Mouse (Mus musculus) retina, embryonic 14.5 days (tissue): Measurements from ENCODE around the gene Vtn.
A peak's percentile ranks its signal among the peaks of the same experiment; 100 is the strongest.

Source experiments
- DNase-seq: peaks from one replicate; pipeline ENCODE4 v3.0.0-alpha.2; 2015; ENCODE audit warnings: low spot score

The Vtn gene

DNA sequence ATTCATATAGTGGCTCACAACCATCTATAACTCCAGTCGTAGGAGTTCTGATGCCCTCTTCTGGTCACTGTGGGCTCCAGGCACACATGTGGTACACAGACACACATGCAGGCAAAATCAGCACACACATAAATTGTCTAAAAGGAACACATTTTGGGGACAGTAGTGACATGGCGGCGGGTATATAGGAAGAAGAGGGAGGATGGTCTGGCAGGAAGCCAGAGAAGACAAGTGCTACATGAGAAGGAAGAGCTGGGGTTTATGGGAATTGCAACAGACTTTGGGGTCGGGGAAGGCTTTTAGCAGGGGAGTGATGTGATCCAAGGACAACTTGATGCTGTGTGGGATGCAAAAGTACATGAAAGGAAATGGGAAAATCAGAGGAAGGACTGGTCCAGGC lies 35.6 kb downstream of the Vtn start:
- DNase-seq: no peak

DNA sequence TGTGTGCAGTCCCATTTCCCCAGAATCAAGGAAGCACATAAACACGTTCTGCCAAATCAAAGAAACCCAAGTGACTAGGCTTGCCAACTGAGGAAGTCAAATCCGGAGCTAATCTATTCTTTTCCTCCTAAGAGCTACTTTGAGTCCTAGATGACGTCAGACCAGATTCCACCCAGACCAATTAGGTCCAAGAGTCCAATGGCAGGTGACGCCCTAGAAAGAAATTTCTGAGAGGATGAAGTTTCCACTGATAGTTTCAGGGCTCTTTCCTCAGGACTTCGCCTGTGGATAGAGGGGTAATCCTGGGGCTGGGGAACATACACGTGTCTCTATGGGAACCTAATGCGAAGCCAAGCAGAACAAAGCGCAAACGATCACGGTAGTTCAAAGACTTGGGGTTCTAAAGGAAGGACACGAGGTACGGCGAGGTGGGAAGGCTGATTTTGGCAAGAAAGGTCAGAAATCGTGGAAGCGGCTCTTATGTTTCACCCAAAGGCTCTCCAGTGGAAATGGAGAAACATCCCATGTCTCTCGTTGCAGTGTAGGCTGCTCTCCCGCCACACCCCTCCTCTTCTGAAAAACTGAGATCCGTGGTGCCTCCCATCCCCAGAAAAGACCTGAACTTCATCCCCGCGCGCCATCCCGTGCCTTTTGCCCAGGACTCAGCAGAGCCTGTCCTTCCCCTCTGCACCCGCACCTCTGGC lies 36.6 kb downstream of the Vtn start:
- peak; percentile 61 for DNase-seq

DNA sequence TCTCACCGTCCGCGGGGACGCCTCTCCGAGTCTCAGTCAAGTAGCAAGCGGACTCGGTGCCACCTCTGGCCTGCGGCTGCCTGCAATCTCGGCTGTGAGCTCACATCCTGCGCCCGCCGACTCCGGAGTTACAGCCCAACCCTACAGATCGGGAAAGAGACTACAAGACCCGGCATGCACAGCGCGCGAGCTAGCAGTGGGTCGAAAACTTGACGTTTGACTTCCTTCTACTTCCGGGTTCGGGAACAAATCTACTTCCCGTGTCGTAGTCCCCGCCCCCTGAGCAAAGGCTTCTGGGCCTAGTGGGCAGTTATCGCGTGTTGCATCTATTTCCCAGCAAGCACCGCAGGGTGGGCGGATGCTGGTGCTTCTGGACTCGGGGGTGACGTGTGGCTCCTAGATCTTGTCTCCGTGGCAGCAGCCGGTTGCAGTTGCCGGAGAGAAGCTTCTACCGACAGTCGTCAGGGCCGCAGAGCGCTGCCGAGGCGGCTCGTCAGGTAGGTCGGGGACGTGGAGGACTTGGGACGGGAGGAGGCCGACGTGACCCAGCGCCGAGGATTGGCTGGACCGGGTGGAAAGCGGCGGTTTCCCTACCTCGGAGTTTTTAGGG lies 37.3 kb downstream of the Vtn start, which contains the start of the genes Tnfaip1 and Ift20:
Gene Tnfaip1 (minus strand): TSS at position 253 of the 610 bp plus-strand sequence.
Gene Ift20 (plus strand): TSS at position 282 of the 610 bp plus-strand sequence.
- peak; percentile 99 for DNase-seq

DNA sequence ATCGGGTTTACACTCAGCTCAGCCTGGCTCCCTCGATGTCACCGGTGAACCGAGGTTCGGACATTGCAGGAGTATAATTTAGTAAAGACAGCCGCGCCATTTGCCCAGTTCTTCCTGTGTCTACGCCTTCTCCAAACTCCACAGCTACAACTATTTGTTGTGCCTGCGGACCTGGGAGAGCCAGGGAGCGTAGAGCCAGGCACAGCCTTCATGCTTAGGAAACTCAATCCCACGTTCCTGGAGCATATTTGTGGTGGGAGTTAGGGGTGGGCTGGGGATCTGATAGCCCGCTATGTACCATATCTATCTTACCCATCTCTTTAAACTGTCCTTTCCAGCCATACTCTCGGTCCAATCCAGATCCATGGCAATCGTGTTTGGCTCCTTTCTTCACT lies 37.8 kb downstream of the Vtn start:
- DNase-seq: no peak

DNA sequence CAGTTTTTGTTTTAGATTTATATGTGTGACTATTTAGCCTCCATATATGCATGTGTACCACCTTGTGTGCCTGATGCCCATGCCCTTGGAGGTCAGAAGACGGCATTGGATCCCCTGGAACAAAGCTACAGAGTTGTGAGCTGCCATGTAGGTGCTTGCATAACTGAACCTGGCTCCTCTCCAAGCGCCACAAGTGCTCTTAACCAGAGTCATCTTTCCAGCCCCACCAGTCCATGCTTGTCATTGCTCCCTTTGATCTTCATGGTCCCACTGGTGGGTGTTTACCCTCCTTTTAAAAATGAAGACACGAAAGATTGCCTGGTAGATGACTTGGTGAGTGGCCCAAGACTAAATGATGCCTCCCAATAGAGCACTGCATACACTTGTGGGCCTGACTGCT lies 41.5 kb downstream of the Vtn start:
- DNase-seq: no peak

DNA sequence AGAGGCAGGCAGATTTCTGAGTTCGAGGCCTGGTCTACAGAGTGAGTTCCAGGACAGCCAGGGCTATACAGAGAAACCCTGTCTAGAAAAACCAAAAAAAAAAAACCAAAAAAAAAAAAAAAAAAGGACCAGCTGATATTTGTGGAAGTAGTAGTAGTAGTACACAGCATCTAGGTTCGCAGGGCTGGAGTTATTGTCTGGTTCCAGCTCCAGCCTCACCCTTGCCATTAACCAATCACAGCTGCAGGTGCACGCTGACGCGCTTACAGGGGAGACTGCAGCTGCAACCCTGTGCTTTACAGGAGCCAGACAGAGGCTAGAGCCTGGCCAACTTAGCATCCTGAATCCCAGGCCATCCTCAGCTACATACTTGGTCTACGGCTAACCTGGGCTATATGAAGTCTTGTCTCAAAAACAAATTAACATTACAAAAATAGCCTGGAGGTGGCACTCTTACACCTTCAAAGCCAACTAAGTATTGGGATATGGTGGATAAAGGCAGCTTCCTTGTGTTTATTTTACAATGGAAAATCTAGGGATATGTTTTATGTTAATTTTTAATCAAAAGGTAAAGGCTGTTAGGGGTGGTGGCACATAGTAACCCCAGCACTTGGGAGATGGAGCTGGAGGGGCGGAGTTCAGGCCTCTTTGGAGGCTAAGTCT lies 45.7 kb downstream of the Vtn start:
- no peak for DNase-seq

DNA sequence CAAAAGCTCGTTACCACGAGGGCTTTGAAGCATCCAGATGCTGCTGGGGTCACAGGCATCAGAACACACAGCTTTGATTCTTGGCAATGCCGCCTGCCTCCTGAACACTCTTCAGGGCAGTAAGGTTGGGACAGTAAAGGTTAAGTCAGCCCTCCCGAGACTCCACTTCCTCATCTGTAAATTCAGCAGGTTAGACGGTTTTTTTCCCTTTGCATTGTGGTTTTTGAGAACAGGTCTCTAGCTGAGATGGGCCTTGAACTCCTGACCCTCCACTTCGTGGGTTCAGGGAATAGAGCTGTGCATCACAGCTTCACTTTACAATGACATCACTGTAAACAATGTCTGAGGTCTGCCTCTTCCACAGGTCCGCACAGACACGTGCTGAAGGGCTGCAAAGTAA lies 46.3 kb downstream of the Vtn start:
- no peak for DNase-seq

DNA sequence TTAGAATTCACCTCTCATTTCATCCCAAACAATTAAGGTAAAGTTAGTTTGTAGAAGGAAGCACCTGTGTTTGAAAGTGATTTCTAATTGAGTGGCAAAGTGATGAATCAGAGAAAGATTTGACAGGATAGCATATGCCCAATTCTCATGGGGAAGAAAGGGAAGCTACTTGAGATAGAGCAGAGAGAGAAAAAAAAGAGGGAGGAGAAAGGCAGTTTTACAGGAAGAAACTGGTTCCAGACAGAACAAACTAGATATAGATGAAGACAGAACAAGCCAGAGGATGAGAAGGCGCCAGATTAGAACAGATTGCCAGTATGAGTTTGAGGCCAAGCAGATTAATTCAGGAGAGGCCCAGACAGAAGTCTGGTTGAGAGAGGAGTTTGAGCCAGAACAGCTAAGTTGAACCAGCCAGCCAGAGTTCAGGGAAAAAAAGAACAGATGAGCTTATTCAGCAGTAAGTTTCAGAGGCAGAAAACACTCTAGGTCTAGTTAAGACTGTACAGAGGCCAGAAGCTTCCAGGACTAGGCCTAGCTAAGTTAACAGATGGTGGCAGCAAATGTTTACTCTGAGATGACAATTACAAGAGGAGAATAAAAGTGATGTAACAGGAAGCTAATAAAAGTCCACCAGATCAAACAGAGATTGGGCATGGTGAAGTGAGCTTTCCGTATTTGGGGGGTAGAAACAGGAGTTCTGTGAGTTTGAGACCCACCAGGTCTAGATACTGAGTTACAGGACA lies 49.0 kb downstream of the Vtn start:
- no peak for DNase-seq

DNA sequence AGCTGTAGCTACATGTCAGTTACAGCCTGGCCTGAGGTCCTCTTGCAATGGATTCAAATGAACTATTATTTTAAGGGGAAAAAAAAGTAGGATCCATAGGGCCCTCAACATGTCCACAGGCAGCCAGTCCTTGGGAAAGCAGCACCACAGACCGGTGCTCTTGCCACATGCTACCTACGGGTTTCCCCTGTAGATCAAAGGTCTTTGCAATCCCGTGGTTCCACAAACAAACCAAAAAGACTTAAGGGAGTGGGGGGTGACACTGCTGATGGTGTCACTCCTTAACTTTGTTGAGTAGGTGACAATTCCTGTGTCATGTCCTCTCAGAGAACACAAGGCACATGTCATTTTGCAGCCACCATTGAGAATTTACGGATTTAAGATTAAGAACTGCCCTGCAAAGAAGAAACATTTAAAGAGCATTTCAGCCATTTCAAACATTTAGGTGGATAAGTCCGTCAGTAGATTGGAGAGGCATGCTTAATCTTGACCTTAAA lies 50.6 kb downstream of the Vtn start:
- no peak for DNase-seq

DNA sequence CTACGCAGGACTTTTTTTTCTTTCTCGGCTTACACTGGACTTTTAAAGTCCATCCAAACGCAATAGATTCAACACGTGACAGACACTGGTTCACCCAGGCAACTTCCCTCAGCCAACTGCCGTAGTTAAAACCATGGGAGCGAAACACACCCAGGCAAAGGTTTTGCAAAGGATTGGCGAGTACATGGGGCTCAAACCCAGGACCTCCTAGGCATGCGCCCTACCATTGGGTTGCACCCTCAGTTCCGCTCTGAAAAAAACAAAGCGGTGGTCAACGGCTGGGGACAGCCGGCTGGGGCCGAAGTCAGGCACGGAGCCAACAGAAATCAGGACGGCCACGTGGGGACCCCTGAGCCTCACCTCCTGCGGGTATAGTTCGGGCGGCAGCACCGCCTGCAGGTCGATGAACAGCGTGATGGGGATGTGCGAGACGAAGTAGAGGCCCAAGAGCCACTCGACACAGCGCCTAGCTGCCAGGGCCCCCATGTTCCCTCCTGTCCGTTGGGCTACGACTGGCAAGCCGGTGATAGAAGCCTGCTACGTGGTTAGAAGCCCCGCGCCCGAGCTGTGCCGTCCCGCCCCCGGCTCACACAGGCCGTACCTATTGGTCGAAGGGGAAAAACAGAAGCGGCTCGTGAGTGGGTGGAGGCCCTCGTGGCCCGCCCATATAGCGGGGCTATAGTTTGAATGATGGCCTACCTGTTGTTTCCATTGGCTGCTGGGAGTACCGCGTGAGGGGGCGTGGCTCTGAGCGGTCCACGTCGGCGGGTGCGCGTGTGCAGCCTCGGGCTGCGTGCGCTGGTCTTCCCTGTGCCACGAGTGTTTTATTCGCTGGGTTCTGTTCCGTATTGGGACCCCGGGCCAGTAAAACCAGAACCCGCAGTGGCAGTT lies 51.5 kb downstream of the Vtn start, which contains the start of gene Tmem97:
Gene Tmem97 (minus strand): TSS at position 610 of the 891 bp plus-strand sequence.
- peak; percentile 96 for DNase-seq

DNA sequence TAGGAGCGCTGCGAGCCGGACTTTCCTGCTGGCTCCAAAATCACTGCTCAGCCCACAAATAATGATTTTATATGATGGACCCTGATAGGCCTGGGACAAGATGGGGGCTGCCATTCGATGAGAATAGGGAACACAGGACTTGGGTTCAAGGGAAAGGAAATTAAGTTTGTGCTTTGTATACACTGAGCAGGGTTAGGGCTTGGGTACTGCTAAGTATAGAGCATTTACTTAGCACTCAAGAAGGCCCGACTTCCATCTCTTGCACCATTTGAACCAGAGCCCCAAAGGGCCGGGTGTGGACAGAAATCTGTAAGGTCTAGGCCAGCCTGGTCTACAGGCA lies 52.1 kb downstream of the Vtn start:
- no peak for DNase-seq
